Mouse (Mus musculus) cortical plate, adult 2 months (tissue): Measurements from ENCODE around the gene Ankrd24. TPM values are rescaled to one million over a fixed set of nuclear protein-coding genes. Genes with fewer than 3 reads are reported as not detected.
A peak's percentile ranks its signal among the peaks of the same experiment; 100 is the strongest.

ENCODE experiments used
- H3K27ac ChIP-seq: fragments of 200-500 bp; 2 replicates; pipeline ENCODE4 v1.5.1; 2012; ENCODE audit warnings: low read length, control low read depth, inconsistent platforms; ENCODE audit not compliant: insufficient read depth
- H3K4me1 ChIP-seq: fragments of 200-500 bp; 2 replicates; pipeline ENCODE4 v1.6.1; 2011; ENCODE audit warnings: low read length; ENCODE audit not compliant: control insufficient read depth, insufficient read depth
- H3K4me3 ChIP-seq: fragments of 200-500 bp; 2 replicates; pipeline ENCODE4 v1.5.1; 2011; ENCODE audit warnings: mild to moderate bottlenecking, low read length, control low read depth; ENCODE audit not compliant: insufficient read depth
- CTCF ChIP-seq: fragments of 200-500 bp; IDR thresholded peaks from 2 replicates; pipeline ENCODE4 v1.5.1; 2011; ENCODE audit warnings: mild to moderate bottlenecking, control low read depth, low read length; ENCODE audit not compliant: insufficient read depth; ENCODE audit errors: extremely low read depth
- POLR2A ChIP-seq: fragments of 200-500 bp; IDR thresholded peaks from 2 replicates; pipeline ENCODE4 v1.6.1; 2011; ENCODE audit warnings: mild to moderate bottlenecking, low read length, control low read depth; ENCODE audit not compliant: insufficient read depth; ENCODE audit errors: extremely low read depth
- polyA plus RNA-seq: library from polyadenylated mRNA; depleted of rRNA; stranded (reverse); fragments of >200 nt; gene quantifications from 2 replicates; pipeline ENCODE4 v1.2.3, GENCODE M21; 2012; rRNA removed

Gene Ankrd24
- 143 and 144 TPM in 2 replicates for polyA plus RNA-seq

DNA sequence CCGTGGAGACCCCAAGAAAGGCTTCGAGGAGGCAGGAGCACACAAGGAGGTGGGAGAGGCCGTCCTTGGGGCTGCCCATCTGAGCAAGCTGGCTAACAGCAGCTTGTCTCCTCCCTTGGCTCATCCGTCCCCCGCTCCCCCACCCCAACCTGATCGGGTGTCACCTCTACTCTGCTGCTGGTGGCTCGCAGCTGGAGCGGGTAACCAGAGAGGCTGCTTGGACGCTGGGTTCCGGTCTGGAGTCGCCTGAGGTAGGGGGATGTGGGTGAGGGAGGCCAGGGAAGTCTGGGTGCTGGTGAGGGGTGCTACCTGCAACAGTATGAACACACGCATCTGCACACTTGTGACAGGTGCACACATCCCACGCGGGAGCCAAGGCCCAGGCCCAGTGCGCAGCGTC is at the start of gene Ankrd24:
Gene Ankrd24, plus strand, starts transcription at position 151 of the 400 bp plus-strand sequence.
- H3K27ac ChIP-seq, result peak within 1 kb of the TSS; percentile 14; the same call in 1 of the 2 replicates
- TF ChIP-seq POLR2A (no peak), CTCF (no peak)
- H3K4me3 ChIP-seq, result peak within 1 kb of the TSS; percentile 71
- H3K4me1 ChIP-seq, result no peaks in the 10 kb centered on the region

DNA sequence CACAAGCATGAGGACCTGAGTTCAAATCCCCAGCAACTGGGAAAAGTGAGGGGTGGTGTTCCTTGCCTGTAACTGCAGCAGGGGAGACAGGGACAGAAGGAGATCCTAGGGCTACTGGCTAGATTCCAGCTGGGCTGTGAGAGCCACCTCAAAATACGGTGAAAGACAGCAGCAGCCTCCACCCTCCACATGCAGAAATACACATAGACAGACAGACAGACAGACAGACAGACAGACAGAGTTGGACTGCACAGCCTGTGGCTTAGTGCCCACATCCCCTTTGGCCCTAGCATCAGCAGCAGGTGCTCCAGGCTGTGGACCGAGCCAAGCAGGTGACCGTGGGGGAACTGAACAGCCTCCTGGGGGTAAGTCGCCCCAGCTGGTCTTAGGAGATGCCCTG is 48.4 kb upstream of the Ankrd24 start:
- no peak for TF ChIP-seq POLR2A
- TF ChIP-seq CTCF, result no peak
- H3K4me3 ChIP-seq, result no peak overlapping the region
- H3K4me1 ChIP-seq, result no peaks in the 10 kb centered on the region
- no peak overlapping the region for H3K27ac ChIP-seq

DNA sequence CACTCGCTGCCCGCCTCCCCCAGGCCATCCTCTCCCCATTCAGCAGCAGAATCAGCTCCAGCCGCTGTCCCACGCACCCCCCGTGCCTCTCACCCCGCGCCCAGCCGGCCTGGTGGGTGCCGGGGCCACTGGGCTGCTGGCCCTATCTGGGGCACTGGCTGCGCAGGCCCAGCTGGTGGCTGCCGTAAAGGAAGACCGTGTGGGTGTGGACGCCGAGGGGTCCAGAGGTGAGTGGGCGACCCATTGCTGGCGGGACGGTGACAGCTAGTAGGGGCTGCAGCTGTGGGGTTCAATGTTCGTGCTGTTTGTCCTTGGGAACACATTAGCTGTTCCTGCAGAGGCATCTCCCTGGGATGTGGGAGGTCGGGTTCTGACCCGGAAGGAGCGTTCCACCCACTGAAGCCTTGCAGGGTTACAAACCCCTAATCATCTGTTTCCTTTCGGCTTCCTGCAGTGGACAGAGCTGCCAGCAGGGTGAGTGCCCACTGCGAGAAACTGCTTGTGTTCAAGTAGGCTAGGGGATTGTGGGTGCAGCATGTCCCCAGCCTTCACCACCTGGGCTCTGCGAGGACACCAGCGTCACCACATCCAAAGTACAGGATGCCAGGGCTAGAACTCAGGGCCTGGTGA is 47.8 kb upstream of the Ankrd24 start:
- TF ChIP-seq CTCF (0 out of 2 replicates have a peak, but pooled peaks have one; percentile 15), POLR2A (no peak)
- Histone ChIP-seq H3K27ac (no peak overlapping the region), H3K4me1 (no peaks in the 10 kb centered on the region), H3K4me3 (no peak overlapping the region)

DNA sequence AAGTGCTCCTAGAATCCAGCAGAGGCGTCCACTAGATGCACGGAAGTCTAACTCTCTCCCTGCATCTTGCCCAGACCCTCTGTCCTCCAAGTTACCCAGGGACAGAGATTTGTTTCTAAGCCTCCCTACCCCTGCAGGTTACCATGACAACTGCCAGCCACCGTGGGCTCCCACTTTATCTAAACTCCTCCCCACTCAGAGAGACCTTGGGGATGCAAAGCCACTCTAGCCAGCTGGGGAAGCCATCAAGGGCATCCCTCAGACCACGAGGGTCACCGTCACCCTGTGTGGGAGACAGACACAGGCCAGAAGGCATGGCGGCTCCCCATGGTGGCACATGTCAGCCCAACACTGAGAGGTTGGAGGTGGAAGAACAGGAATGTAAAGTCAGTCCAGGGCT is 45.0 kb upstream of the Ankrd24 start:
- no peak overlapping the region for H3K27ac ChIP-seq
- no peak overlapping the region for H3K4me3 ChIP-seq
- no peaks in the 10 kb centered on the region for H3K4me1 ChIP-seq
- TF ChIP-seq POLR2A (no peak), CTCF (no peak)

DNA sequence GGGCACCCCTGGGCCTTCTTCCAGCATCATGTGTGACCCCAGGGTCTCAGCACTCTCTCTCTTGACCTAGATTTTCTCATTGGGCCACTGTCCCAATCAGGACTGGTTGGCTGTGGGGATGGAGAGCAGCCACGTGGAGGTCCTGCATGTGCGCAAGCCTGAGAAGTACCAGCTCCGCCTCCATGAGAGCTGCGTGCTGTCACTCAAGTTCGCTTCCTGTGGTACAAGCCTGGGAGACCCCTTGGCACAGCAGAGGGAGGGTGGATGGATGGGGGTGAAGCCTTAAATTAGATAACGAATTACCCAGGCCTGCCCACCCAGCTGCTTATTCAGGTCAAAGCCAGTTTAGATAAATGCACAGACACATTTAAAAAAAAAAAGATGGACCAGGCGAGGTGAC is 39.6 kb upstream of the Ankrd24 start:
- Histone ChIP-seq H3K4me3 (no peak overlapping the region), H3K4me1 (no peaks in the 10 kb centered on the region), H3K27ac (no peak overlapping the region)
- no peak for TF ChIP-seq CTCF
- no peak for TF ChIP-seq POLR2A

DNA sequence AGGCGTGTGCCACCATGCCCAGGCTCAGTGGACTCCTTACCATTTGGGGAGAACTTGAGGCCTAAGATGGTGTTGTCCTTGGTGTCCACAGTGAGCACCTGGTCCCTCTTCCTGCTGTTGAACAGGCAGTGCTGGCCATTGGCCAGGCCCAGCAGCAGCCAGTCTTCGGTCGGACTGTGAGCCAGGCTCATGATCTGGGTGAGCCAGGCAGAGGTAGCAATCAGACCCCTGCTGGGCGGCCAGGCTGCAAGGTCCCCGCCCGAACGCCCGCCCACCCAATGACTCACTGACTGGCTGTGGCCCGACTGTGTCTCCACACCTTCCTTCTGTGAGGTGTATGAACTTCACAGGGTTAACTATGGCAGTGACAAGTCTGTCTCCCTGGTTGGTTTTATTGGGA is 36.5 kb upstream of the Ankrd24 start:
- H3K27ac ChIP-seq, result no peak overlapping the region
- H3K4me1 ChIP-seq, result 0 out of 2 replicates have a peak, but pooled peaks cover 1% of the 10 kb centered on the region
- no peak overlapping the region for H3K4me3 ChIP-seq
- TF ChIP-seq CTCF (no peak), POLR2A (no peak)

DNA sequence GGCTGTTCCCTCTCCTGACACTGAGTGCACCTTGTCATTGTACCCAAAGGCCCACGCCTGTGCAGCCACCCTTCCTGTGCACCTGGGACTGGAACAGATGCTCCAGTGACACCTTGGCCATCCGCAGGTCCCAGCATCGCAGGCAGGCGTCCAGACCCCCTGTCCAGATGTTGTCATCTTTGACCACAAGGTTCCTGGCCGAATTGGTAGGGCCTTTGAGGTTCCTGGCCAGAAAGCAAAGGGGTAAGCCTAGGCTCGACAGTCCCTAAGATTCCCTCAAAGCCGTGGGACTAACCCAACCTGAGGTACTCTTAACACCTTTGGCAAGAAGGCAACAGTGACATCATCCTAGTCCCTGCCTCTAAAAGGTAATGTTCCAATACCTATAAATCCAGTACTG is 35.7 kb upstream of the Ankrd24 start:
- Histone ChIP-seq H3K27ac (no peak overlapping the region), H3K4me3 (no peak overlapping the region), H3K4me1 (peaks cover 1% of the 10 kb centered on the region; the same call in 1 of the 2 replicates)
- TF ChIP-seq POLR2A, result no peak
- no peak for TF ChIP-seq CTCF

DNA sequence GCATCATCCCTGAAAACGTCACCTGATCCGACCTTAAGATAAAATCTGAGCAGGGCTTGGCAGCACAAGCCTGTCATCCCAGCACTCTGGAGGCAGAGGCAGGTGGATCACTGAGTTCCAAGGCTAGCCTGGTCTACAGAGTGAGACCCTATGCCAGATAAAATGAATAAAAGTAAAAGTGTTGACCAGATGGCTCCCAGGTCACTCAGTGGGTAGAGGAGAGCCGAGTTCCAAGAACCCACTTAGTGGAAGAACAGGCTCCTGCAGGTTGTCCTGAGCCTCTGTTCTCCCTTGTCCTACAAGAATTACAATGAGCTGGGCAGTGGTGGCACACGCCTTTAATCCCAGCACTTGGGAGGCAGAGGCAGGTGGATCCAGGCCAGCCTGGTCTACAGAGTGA is 35.1 kb upstream of the Ankrd24 start:
- TF ChIP-seq CTCF (no peak), POLR2A (no peak)
- no peak overlapping the region for H3K4me3 ChIP-seq
- no peak overlapping the region for H3K27ac ChIP-seq
- peaks cover 1% of the 10 kb centered on the region; the same call in 1 of the 2 replicates for H3K4me1 ChIP-seq

DNA sequence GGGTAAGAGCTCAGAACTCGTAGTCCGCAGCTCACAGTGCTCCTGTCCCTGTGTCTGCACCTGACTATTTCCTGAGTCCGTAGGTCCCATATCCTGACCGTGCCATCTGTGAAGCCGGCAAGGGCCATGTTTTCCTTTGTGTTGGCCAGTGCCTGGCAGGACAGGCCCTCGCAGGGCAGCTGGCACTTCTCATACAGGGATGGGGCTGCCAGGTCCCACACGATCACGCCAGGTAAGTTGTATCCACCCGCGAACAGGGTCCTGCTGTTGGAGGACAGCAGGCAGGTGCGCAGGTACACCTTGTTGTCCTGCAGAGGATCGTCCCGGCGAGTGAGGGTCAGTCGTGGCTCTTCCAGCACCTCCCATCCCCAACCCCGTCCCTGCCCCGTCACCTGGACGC is 34.4 kb upstream of the Ankrd24 start:
- peaks cover 1% of the 10 kb centered on the region; the same call in 1 of the 2 replicates for H3K4me1 ChIP-seq
- no peak overlapping the region for H3K4me3 ChIP-seq
- H3K27ac ChIP-seq, result no peak overlapping the region
- no peak for TF ChIP-seq CTCF
- no peak for TF ChIP-seq POLR2A

DNA sequence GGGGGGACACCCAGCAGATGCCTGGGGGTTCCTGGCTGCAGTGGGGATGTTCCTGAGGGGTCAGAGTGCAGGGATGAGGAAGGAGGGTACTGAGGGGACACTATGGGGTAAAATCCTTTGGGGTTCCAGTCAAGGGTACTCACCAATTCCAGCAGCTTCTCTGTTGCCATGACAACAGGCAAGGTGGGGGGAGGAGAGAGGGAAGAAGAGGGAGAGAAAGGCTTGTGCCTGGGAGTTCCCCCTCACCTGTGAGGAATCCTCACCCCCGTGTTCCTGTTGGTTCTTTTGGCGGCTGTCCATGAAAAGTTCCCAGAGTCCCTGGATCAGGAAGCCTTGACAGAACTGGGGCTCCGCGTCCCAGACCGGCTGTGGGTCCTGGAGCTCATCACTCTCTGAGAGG is 32.7 kb upstream of the Ankrd24 start:
- Histone ChIP-seq H3K27ac (no peak overlapping the region), H3K4me3 (no peak overlapping the region), H3K4me1 (peaks cover 1% of the 10 kb centered on the region; the same call in 1 of the 2 replicates)
- no peak for TF ChIP-seq POLR2A
- TF ChIP-seq CTCF, result no peak
